Mouse (Mus musculus) testis, adult 2 months (tissue): ENCODE results near the gene Slc4a1.

Experiments
- CTCF ChIP-seq: fragments of 200-500 bp; IDR thresholded peaks from 2 replicates; pipeline ENCODE4 v1.5.1; 2012; ENCODE audit warnings: low read depth, mild to moderate bottlenecking, inconsistent platforms, low read length, moderate library complexity; ENCODE audit not compliant: control insufficient read depth, insufficient read depth, insufficient replicate concordance
- POLR2A ChIP-seq: fragments of 200-500 bp; IDR thresholded peaks from 2 replicates; pipeline ENCODE4 v1.6.1; 2012; ENCODE audit warnings: low read depth, mild to moderate bottlenecking, inconsistent platforms, low read length, moderate library complexity; ENCODE audit not compliant: control insufficient read depth

GRCm38 (mm10) chr11:102318576-102319409, 47.2 kb downstream of the Slc4a1 start:
- no peak for TF ChIP-seq CTCF
- no peak for TF ChIP-seq POLR2A
